Mouse (Mus musculus): ENCODE measurements around the gene Spocd1. TPM values are rescaled to one million over a fixed set of nuclear protein-coding genes. Genes with fewer than 3 reads are reported as not detected.
A peak's percentile ranks its signal among the peaks of the same experiment; 100 is the strongest.
"Not testable (repeated sequence)": the region's sequence is repeated elsewhere in the genome, so short reads cannot be mapped to it uniquely, and the experiment has no call there.

Spocd1 gene
- 0.06 TPM in 1 of 2 replicates, not detected in the other for polyA plus RNA-seq (2016; fragmentation: Nextera tagmentation; extraction: Ambion mirVana)

DNA sequence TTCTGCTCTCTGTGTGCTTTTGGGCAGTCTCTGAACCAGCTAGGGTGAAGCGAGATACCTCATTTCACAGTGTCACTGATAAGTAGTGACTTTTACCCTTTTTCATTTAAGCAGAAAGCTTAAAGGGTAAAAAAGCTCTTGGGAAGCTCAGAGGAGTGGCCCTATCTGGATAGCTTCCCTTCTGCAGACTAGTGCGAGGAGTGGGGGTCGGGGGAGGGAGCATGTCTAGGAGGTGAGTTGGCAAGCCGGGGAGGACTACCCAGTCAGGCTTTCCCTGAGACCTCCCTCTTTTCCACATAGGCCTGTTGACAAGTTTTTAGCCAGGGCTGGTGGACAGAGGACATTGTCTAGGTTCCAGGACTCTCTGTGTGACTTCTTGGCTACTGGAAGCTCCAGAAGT, at the start of gene Spocd1:
Gene Spocd1 (plus strand): TSS at position 301 of the 400 bp plus-strand sequence.
- H3K4me2 ChIP-seq, result peak within 1 kb of the TSS; percentile 44
- no peak within 1 kb of the TSS for H3K9ac ChIP-seq
- no peaks in the 10 kb centered on the region for H3K36me3 ChIP-seq (replicated peaks)
- WGBS, result 37% methylated on average over 4 of the region's 4 CpGs
- H3K4me1 ChIP-seq, result peaks cover 9% of the 10 kb centered on the region
- peak within 1 kb of the TSS; percentile 6 for H3K4me3 ChIP-seq (replicated peaks)
- no peak within 1 kb of the TSS for H3K27ac ChIP-seq
- ATAC-seq (ENCODE audit: low FRiP score), result no peak
- H3K27me3 ChIP-seq, result no peaks in the 10 kb centered on the region
- H3K9me3 ChIP-seq, result peaks cover 3% of the 10 kb centered on the region; the same call in 1 of the 2 replicates

DNA sequence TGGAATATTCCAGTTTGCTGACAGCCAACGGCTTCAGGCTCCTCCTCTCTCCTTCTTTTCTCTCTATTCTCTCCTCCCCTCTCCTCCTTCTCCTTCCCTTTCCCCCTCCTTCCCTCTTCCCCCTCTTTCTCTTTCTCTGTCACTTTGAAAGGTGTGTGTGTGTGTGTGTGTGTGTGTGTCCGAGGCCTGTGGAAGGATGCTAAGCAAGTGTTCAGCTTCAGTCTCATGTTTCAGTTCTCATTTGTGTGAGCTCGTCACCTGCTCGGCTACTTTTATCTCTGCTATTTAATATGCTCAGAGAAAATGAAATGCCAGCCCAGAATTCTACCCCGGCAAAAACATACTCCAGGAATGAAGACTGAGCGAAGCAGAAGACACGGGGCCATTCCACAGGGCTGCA, 48.4 kb upstream of the Spocd1 start:
- Histone ChIP-seq H3K4me2 (no peak overlapping the region), H3K27me3 (0 out of 2 replicates have a peak, but pooled peaks cover 6% of the 10 kb centered on the region), H3K4me1 (peaks cover 39% of the 10 kb centered on the region), H3K27ac (no peak overlapping the region), H3K4me3 (replicated peaks) (no peak overlapping the region), H3K9me3 (no peaks in the 10 kb centered on the region), H3K9ac (no peak overlapping the region), H3K36me3 (replicated peaks) (no peaks in the 10 kb centered on the region)
- ATAC-seq (ENCODE audit: low FRiP score), result no peak
- 84% methylated on average over 7 of the region's 7 CpGs for WGBS

DNA sequence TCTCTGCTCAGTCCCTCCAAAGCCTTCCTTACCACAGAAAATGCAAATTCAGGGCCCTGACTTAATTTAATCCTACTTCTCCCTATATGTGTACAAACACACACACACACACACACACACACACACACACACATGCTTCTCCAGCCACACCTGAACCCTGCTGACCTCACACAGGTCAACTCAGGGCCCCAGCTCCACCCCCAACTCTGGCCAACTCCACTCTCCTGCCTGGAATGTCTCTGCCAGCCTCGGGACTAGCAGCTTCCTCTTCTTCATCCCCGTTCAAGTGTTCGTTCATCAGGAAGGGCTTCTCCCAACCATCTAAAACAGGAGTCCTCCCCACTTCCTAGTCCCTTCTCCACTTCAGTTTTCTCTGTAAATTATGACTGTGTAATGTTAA, 47.4 kb upstream of the Spocd1 start:
- Histone ChIP-seq H3K27ac (no peak overlapping the region), H3K9ac (no peak overlapping the region), H3K4me2 (no peak overlapping the region), H3K4me1 (peaks cover 38% of the 10 kb centered on the region), H3K4me3 (replicated peaks) (no peak overlapping the region), H3K27me3 (0 out of 2 replicates have a peak, but pooled peaks cover 6% of the 10 kb centered on the region), H3K36me3 (replicated peaks) (no peaks in the 10 kb centered on the region), H3K9me3 (no peaks in the 10 kb centered on the region)
- ATAC-seq (ENCODE audit: low FRiP score), result no peak
- 33% methylated on average over 3 of the region's 3 CpGs for WGBS

DNA sequence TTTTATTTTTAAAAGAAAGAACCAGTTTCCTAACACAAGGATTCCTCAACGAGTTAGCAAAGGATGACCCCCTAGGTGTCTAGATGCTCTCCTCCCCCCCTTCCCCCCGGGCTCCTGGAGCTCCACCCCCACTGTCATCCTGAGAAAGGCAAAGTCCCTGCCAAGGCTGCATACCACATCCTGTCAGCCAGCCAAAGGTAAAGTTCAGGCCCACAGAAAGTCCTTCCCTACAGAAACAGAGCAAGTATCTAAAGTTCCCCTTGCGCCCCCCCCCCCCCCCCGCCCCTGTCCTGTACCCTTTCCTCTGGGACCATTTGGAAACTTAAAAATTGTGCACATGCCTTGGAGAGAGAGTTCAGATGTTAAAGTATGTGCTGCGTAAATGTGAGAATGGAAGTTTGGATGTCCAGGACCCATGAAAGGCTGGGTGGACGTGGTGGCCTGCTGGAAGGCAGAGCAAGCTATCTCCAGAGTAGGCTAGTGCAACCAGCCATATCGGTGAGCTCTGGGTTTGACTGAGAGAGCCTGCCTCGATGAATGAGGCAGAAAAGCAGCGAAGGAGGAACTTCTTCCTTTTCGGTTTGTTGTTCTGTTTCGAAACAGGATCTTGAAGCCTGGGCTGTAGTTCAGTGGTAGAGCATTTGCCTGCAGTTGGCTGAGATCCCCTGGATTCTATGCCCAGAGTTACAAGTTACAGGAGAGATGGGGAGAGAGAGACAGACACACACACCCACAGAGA, 46.3 kb upstream of the Spocd1 start:
- Histone ChIP-seq H3K4me2 (no peak overlapping the region), H3K27ac (no peak overlapping the region), H3K9ac (no peak overlapping the region), H3K9me3 (no peaks in the 10 kb centered on the region), H3K4me3 (replicated peaks) (no peak overlapping the region), H3K27me3 (0 out of 2 replicates have a peak, but pooled peaks cover 6% of the 10 kb centered on the region), H3K36me3 (replicated peaks) (no peaks in the 10 kb centered on the region), H3K4me1 (peaks cover 27% of the 10 kb centered on the region)
- 40% methylated on average over 11 of the region's 11 CpGs for WGBS
- ATAC-seq (ENCODE audit: low FRiP score), result no peak

DNA sequence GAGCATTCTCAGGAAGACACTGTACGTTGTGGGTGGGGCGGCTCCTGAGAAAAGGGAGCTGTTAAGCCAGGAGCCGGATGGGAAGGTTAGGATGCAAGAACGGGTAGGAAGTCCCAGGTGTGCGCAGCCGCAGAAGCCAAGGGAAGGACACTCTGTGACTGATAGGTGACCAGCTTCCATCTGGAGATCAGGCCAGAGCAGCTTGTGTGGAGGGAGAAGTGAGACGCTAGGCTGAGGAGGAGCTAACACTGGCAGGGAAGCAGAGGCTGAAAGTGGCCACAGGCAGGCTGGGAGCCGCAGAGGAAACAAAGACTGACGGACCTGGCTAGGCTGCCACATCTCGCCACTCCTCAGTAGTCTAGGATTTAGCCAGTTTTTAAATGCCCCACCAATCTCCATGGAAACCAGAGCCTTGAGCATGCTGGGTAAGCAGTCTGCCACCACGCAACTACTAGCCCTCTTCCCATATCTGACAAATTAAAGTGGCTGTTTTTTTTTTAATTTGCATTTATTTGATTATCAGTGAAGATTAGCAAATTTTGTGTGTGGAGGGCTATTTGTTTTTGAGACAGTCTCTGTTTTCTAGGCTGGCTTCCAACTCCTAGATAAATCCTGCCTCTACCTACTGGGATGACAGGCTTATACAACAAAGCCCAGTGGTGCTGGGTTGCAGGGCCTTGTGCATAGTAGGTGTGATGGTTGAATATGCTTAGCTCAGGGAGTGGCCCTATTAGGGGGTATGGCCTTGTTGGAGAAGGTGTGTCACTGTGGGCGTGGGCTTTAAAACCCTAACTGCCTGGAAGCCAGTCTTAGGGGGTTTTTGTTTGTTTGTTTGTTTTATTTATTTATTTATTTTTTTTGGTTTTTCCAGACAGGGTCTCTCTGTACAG, 44.8 kb upstream of the Spocd1 start:
- 0 out of 2 replicates have a peak, but pooled peaks have one; percentile 61 for ATAC-seq (ENCODE audit: low FRiP score)
- Histone ChIP-seq H3K4me3 (replicated peaks) (no peak overlapping the region), H3K27ac (no peak overlapping the region), H3K4me1 (peaks cover 23% of the 10 kb centered on the region), H3K9ac (no peak overlapping the region), H3K4me2 (no peak overlapping the region), H3K36me3 (replicated peaks) (no peaks in the 10 kb centered on the region), H3K27me3 (0 out of 2 replicates have a peak, but pooled peaks cover 6% of the 10 kb centered on the region), H3K9me3 (no peaks in the 10 kb centered on the region)
- WGBS, result 59% methylated on average over 12 of the region's 12 CpGs

DNA sequence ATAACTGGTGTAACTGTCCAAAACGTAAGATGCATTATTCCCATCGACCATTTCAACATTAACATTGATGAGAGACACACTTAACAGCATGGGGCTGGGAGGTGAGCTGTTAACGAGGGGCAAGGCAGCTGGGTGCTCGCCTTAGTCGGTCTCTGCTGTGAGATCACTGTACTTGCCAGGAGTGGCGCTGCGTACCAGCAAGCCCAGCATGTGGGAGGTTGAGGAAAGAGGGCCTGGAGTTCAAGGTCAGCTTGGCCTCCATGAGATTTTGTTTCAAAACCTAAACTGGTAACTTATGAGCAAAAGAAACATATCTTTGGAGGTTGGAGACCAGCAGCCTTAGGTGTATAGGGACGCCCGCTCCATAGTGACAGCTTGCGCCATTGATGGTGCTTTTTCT, 39.4 kb upstream of the Spocd1 start:
- Histone ChIP-seq H3K9ac (no peak overlapping the region), H3K27ac (no peak overlapping the region), H3K4me3 (replicated peaks) (no peak overlapping the region), H3K9me3 (no peaks in the 10 kb centered on the region), H3K36me3 (replicated peaks) (no peaks in the 10 kb centered on the region), H3K4me1 (no peaks in the 10 kb centered on the region), H3K27me3 (no peaks in the 10 kb centered on the region), H3K4me2 (no peak overlapping the region)
- 77% methylated on average over 10 of the region's 10 CpGs for WGBS
- ATAC-seq (ENCODE audit: low FRiP score), result no peak

DNA sequence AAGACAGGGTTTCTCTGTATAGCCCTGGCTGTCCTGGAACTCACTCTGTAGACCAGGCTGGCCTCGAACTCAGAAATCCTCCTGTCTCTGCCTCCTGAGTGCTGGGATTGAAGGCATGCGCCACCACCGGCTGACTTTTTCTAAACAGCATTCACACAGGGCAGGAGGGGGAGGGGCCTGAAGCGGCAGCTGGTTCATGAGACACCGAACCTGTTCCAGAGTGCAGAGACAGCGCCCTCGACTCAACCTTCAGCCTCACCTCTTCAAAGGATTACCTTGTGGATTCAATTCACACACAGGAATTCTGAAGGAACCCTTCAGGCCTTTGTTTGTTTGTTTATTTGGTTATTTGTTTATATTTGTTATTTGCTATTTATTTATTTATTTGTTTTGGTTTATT, 39.0 kb upstream of the Spocd1 start:
- ATAC-seq (ENCODE audit: low FRiP score), result no peak
- 88% methylated on average over 7 of the region's 7 CpGs for WGBS
- Histone ChIP-seq H3K4me3 (replicated peaks) (no peak overlapping the region), H3K4me2 (no peak overlapping the region), H3K36me3 (replicated peaks) (no peaks in the 10 kb centered on the region), H3K4me1 (no peaks in the 10 kb centered on the region), H3K27ac (no peak overlapping the region), H3K9ac (no peak overlapping the region), H3K9me3 (no peaks in the 10 kb centered on the region), H3K27me3 (no peaks in the 10 kb centered on the region)

DNA sequence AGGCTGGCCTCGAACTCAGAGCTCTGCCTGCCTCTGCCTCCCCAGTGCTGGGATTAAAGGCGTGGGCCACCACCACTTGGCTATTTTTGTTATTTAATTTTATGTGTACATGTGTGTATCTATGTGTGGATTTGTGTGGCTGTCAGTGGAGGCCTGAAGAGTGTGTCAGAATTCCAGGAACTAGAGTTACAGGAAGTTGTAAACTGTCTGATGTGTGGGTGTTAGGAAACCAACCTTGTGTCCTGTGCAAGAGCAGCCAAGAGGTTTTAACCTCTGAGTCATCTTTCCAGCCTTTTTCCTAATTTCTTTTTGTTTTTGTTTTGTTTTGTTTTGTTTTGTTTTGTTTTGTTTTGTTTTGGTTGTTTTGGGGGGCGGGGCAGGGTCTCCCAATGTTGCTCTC, 34.2 kb upstream of the Spocd1 start:
- H3K9ac ChIP-seq, result no peak overlapping the region
- no peak overlapping the region for H3K4me3 ChIP-seq (replicated peaks)
- no peaks in the 10 kb centered on the region for H3K27me3 ChIP-seq
- no peak overlapping the region for H3K4me2 ChIP-seq
- no peaks in the 10 kb centered on the region for H3K36me3 ChIP-seq (replicated peaks)
- no peaks in the 10 kb centered on the region for H3K4me1 ChIP-seq
- ATAC-seq (ENCODE audit: low FRiP score), result no peak
- no peak overlapping the region for H3K27ac ChIP-seq
- H3K9me3 ChIP-seq, result no peaks in the 10 kb centered on the region
- 88% methylated on average over 3 of the region's 3 CpGs for WGBS

DNA sequence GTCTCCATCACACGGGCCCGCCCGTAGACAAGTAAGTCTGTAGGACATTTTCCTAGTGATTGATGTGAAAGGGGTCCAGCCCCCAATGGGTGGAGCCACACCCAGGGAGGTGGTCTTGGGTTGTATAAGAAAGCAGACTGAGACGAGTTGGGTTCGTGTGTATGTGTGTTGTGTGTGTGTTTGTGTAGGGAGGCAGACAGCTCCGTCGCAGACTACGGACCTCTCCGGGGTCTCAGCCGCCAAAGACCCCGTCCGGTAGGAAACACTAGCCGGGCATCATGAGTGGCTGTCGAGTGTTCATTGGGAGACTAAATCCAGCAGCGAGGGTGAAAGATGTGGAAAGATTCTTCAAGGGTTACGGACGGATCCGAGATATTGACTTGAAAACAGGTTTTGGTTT, 30.2 kb upstream of the Spocd1 start:
- H3K4me1 ChIP-seq; H3K4me3 ChIP-seq (replicated peaks); ATAC-seq (ENCODE audit: low FRiP score); H3K27me3 ChIP-seq; H3K9me3 ChIP-seq; H3K9ac ChIP-seq; H3K27ac ChIP-seq; H3K36me3 ChIP-seq (replicated peaks); H3K4me2 ChIP-seq: not testable (repeated sequence)
- 97% methylated on average over 18 of the region's 18 CpGs for WGBS

DNA sequence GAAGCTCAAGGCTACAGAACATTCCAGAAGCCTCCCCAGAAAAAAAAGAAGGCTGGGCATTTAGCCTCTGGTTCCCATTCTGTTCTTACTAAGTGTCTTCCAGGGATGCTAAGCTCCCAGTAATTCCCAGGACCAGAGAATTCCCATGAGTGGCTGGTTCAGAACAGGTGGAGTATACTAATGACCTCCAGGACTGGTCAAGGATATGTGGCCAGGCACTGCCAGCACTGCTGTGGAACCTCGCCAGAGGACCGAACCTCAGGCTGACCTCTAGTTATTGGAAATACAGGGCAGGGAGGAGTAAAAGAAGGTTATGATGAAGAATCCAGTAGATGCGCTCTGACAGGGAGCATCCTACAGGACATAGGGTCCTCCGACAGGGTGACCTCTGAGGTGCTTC, 26.7 kb upstream of the Spocd1 start:
- H3K27ac ChIP-seq, result no peak overlapping the region
- 89% methylated on average over 4 of the region's 4 CpGs for WGBS
- H3K4me3 ChIP-seq (replicated peaks), result no peak overlapping the region
- H3K9me3 ChIP-seq, result no peaks in the 10 kb centered on the region
- H3K4me1 ChIP-seq, result no peaks in the 10 kb centered on the region
- H3K9ac ChIP-seq, result no peak overlapping the region
- no peak for ATAC-seq (ENCODE audit: low FRiP score)
- no peaks in the 10 kb centered on the region for H3K27me3 ChIP-seq
- H3K4me2 ChIP-seq, result no peak overlapping the region
- H3K36me3 ChIP-seq (replicated peaks), result no peaks in the 10 kb centered on the region

DNA sequence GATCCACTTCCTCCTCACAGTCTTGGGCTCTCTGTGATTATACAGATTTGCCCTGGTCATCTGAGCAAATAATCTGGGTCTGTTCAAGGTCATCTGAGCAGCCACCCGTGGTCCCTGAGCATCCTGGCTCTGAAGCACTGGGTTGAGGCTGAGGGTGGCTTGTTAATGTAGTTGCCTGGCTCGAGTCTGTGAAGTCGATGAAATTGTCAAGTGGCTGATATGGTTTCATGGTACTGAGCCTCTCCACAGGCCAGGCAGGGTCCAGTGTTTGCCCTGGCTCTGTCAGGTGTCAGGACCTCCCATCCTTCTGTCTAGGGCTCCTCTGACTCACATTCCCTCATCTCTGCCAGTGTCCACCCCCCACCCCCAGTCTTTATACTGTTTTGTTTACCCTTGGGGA, 25.5 kb upstream of the Spocd1 start:
- Histone ChIP-seq H3K4me1 (no peaks in the 10 kb centered on the region), H3K27ac (no peak overlapping the region), H3K9me3 (no peaks in the 10 kb centered on the region), H3K27me3 (no peaks in the 10 kb centered on the region), H3K9ac (no peak overlapping the region), H3K36me3 (replicated peaks) (no peaks in the 10 kb centered on the region), H3K4me3 (replicated peaks) (no peak overlapping the region), H3K4me2 (no peak overlapping the region)
- no peak for ATAC-seq (ENCODE audit: low FRiP score)
- 72% methylated on average over 3 of the region's 3 CpGs for WGBS

DNA sequence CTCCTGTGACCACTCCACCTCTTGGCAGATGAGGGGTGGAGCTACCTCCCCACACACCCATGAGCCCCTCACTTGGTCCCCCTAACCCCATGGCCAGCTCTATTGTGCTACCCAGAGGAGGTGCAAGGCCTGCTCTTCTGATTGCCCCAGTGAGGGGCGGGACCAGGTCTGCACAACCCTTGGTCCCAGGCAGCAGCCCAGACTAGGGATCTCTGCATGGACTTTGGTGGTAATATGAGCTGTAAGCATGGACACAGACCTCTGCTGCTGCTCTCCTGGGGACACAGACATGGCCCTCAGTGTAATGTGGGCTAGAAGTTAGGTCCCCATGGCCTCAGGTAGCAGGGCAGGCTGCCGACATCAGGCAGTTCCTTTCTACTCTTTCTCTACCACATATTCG, 24.0 kb upstream of the Spocd1 start:
- Histone ChIP-seq H3K4me1 (no peaks in the 10 kb centered on the region), H3K4me3 (replicated peaks) (no peak overlapping the region), H3K4me2 (no peak overlapping the region), H3K27me3 (no peaks in the 10 kb centered on the region), H3K27ac (no peak overlapping the region), H3K36me3 (replicated peaks) (no peaks in the 10 kb centered on the region), H3K9ac (no peak overlapping the region), H3K9me3 (no peaks in the 10 kb centered on the region)
- WGBS, result 81% methylated on average over 3 of the region's 3 CpGs
- no peak for ATAC-seq (ENCODE audit: low FRiP score)

Data from forebrain, embryonic 12.5 days (tissue).